Mouse (Mus musculus) forebrain, embryonic 10.5 days (tissue): Measurements from ENCODE around the gene Otoa. TPM values are rescaled to one million over a fixed set of nuclear protein-coding genes. Genes with fewer than 3 reads are reported as not detected.
A peak's percentile ranks its signal among the peaks of the same experiment; 100 is the strongest.

Experiments used
- DNase-seq: peaks from one replicate; pipeline ENCODE4 v3.0.0-alpha.2; 2017; ENCODE audit warnings: low spot score; ENCODE audit errors: extremely low spot score
- H3K27ac ChIP-seq: fragments of 300-500 bp; sonication (generic); 2 replicates; pipeline ENCODE4 v1.5.1; 2016; ENCODE audit warnings: mild to moderate bottlenecking
- H3K27me3 ChIP-seq: fragments of 300-500 bp; sonication (generic); 2 replicates; pipeline ENCODE4 v1.6.1; 2016; ENCODE audit warnings: mild to moderate bottlenecking; ENCODE audit not compliant: poor library complexity, severe bottlenecking
- H3K36me3 ChIP-seq: fragments of 300-500 bp; sonication (generic); replicated peaks from 2 replicates; pipeline ENCODE4 v1.6.1; 2016; ENCODE audit warnings: mild to moderate bottlenecking, moderate library complexity
- H3K4me1 ChIP-seq: fragments of 300-500 bp; sonication (generic); 2 replicates; pipeline ENCODE4 v1.6.1; 2016
- H3K4me3 ChIP-seq: fragments of 300-500 bp; sonication (generic); 2 replicates; pipeline ENCODE4 v1.5.1; 2016; ENCODE audit warnings: mild to moderate bottlenecking, moderate library complexity
- H3K9me3 ChIP-seq: fragments of 300-500 bp; sonication (generic); 2 replicates; pipeline ENCODE4 v1.6.1; 2016; ENCODE audit warnings: mild to moderate bottlenecking, moderate library complexity
- WGBS: fragments of 180-500 bp; shearing (Covaris S2); methylation state at CpG from one replicate; pipeline ENCODE4 v1.1.7; 2016; 5-methylcytosine and 5-hydroxymethylcytosine counted together
- polyA plus RNA-seq: library from polyadenylated mRNA; unstranded; fragments of >200 nt; fragmentation: Nextera tagmentation; extraction: Ambion mirVana; gene quantifications from 2 replicates; pipeline ENCODE4 v1.2.1, GENCODE M21; 2016

The Otoa gene
- polyA plus RNA-seq = 0.14 TPM in 2 replicates

GRCm38 (mm10) chr7:121081350-121081749 is at the start of gene Otoa:
TSS of gene Otoa (plus strand) at chr7:121081650.
- H3K36me3 ChIP-seq = peaks cover 47% of the 10 kb centered on the region
- peaks cover 20% of the 10 kb centered on the region for H3K4me1 ChIP-seq
- H3K4me3 ChIP-seq = no peak within 1 kb of the TSS
- no peak within 1 kb of the TSS for H3K27ac ChIP-seq
- DNase-seq = no peak
- WGBS = 91% methylated on average over 4 of the region's 4 CpGs
- H3K9me3 ChIP-seq = no peaks in the 10 kb centered on the region
- H3K27me3 ChIP-seq = no peaks in the 10 kb centered on the region

GRCm38 (mm10) chr7:121033856-121034652 is 47.4 kb upstream of the Otoa start, which contains the start of gene Mettl9:
TSS of gene Mettl9 (plus strand) at chr7:121034445.
- Histone ChIP-seq H3K36me3 (peaks cover 9% of the 10 kb centered on the region), H3K9me3 (no peaks in the 10 kb centered on the region), H3K27ac (peak within 1 kb of the TSS; percentile 98), H3K27me3 (peaks cover 23% of the 10 kb centered on the region), H3K4me3 (peak within 1 kb of the TSS; percentile 92), H3K4me1 (peaks cover 32% of the 10 kb centered on the region)
- WGBS = 3% methylated on average over 43 of the region's 43 CpGs
- DNase-seq = peak; percentile 96

GRCm38 (mm10) chr7:121034701-121035141 is 46.7 kb upstream of the Otoa start:
- Histone ChIP-seq H3K27me3 (peaks cover 23% of the 10 kb centered on the region), H3K36me3 (peaks cover 9% of the 10 kb centered on the region), H3K4me3 (peak overlapping the region; percentile 92), H3K4me1 (peaks cover 32% of the 10 kb centered on the region), H3K27ac (peak overlapping the region; percentile 98), H3K9me3 (no peaks in the 10 kb centered on the region)
- no peak for DNase-seq
- 0% methylated on average over 58 of the region's 63 CpGs for WGBS

GRCm38 (mm10) chr7:121035161-121035721 is 46.2 kb upstream of the Otoa start:
- H3K27me3 ChIP-seq = peaks cover 21% of the 10 kb centered on the region
- under 1% methylated on average over 24 of the region's 24 CpGs for WGBS
- H3K36me3 ChIP-seq = peaks cover 9% of the 10 kb centered on the region
- peak overlapping the region; percentile 98 for H3K27ac ChIP-seq
- peak; percentile 57 for DNase-seq
- peak overlapping the region; percentile 92 for H3K4me3 ChIP-seq
- H3K9me3 ChIP-seq = no peaks in the 10 kb centered on the region
- peaks cover 32% of the 10 kb centered on the region for H3K4me1 ChIP-seq

- 94% methylated on average over 4 of the region's 4 CpGs for WGBS
Measured at GRCm38 (mm10) chr7:121040595-121040994, 40.9 kb upstream of the Otoa start.

GRCm38 (mm10) chr7:121041989-121042388 is 39.5 kb upstream of the Otoa start:
- peaks cover 7% of the 10 kb centered on the region for H3K36me3 ChIP-seq
- WGBS = 91% methylated on average over 1 of the region's 1 CpGs
- peaks cover 7% of the 10 kb centered on the region; the same call in 1 of the 2 replicates for H3K9me3 ChIP-seq
- no peak for DNase-seq
- H3K27me3 ChIP-seq = no peaks in the 10 kb centered on the region
- H3K27ac ChIP-seq = no peak overlapping the region
- no peak overlapping the region for H3K4me3 ChIP-seq
- H3K4me1 ChIP-seq = peaks cover 13% of the 10 kb centered on the region

More at GRCm38 (mm10) chr7:121040595-121040994, 40.9 kb upstream of the Otoa start:
- peaks cover 7% of the 10 kb centered on the region; the same call in 1 of the 2 replicates for H3K9me3 ChIP-seq
- H3K27ac ChIP-seq = no peak overlapping the region
- H3K36me3 ChIP-seq = peaks cover 16% of the 10 kb centered on the region
- H3K27me3 ChIP-seq = no peaks in the 10 kb centered on the region
- no peak for DNase-seq
- H3K4me1 ChIP-seq = peaks cover 27% of the 10 kb centered on the region
- H3K4me3 ChIP-seq = no peak overlapping the region

- 95% methylated on average over 3 of the region's 3 CpGs for WGBS
- Histone ChIP-seq H3K4me1 (peaks cover 3% of the 10 kb centered on the region), H3K27me3 (no peaks in the 10 kb centered on the region), H3K36me3 (peaks cover 8% of the 10 kb centered on the region), H3K9me3 (peaks cover 7% of the 10 kb centered on the region; the same call in 1 of the 2 replicates), H3K4me3 (no peak overlapping the region), H3K27ac (no peak overlapping the region)
- DNase-seq = no peak
Measured at GRCm38 (mm10) chr7:121043004-121043403, 38.4 kb upstream of the Otoa start.

- peaks cover 7% of the 10 kb centered on the region; the same call in 1 of the 2 replicates for H3K9me3 ChIP-seq
- H3K4me3 ChIP-seq = no peak overlapping the region
- H3K36me3 ChIP-seq = peaks cover 13% of the 10 kb centered on the region
- 94% methylated on average over 1 of the region's 1 CpGs for WGBS
- H3K27ac ChIP-seq = no peak overlapping the region
- no peaks in the 10 kb centered on the region; the same call in 1 of the 2 replicates for H3K4me1 ChIP-seq
- no peaks in the 10 kb centered on the region for H3K27me3 ChIP-seq
- no peak for DNase-seq
Measured at GRCm38 (mm10) chr7:121043510-121043909, 37.9 kb upstream of the Otoa start.

- Histone ChIP-seq H3K4me3 (no peak overlapping the region), H3K27ac (no peak overlapping the region), H3K27me3 (no peaks in the 10 kb centered on the region), H3K36me3 (peaks cover 20% of the 10 kb centered on the region), H3K9me3 (peaks cover 7% of the 10 kb centered on the region; the same call in 1 of the 2 replicates), H3K4me1 (no peaks in the 10 kb centered on the region)
- WGBS = 86% methylated on average over 1 of the region's 1 CpGs
- no peak for DNase-seq
Measured at GRCm38 (mm10) chr7:121044251-121044650, 37.2 kb upstream of the Otoa start.

- Histone ChIP-seq H3K9me3 (peaks cover 7% of the 10 kb centered on the region; the same call in 1 of the 2 replicates), H3K36me3 (peaks cover 36% of the 10 kb centered on the region), H3K4me1 (no peaks in the 10 kb centered on the region), H3K27ac (no peak overlapping the region), H3K27me3 (no peaks in the 10 kb centered on the region), H3K4me3 (no peak overlapping the region)
- 95% methylated on average over 6 of the region's 6 CpGs for WGBS
- DNase-seq = no peak
Measured at GRCm38 (mm10) chr7:121045671-121046453, 35.6 kb upstream of the Otoa start.

GRCm38 (mm10) chr7:121047624-121048023 is 33.8 kb upstream of the Otoa start:
- Histone ChIP-seq H3K27ac (no peak overlapping the region), H3K9me3 (peaks cover 7% of the 10 kb centered on the region; the same call in 1 of the 2 replicates), H3K4me3 (no peak overlapping the region), H3K36me3 (peaks cover 54% of the 10 kb centered on the region), H3K27me3 (no peaks in the 10 kb centered on the region), H3K4me1 (no peaks in the 10 kb centered on the region)
- WGBS = 95% methylated on average over 2 of the region's 2 CpGs
- no peak for DNase-seq

- no peaks in the 10 kb centered on the region for H3K9me3 ChIP-seq
- no peak for DNase-seq
- no peaks in the 10 kb centered on the region for H3K27me3 ChIP-seq
- H3K4me1 ChIP-seq = no peaks in the 10 kb centered on the region
- H3K4me3 ChIP-seq = no peak overlapping the region
- peaks cover 100% of the 10 kb centered on the region for H3K36me3 ChIP-seq
- 90% methylated on average over 4 of the region's 4 CpGs for WGBS
- H3K27ac ChIP-seq = no peak overlapping the region
Measured at GRCm38 (mm10) chr7:121053071-121053470, 28.4 kb upstream of the Otoa start.
